Mouse (Mus musculus): ENCODE results near the gene Naglu. TPM values are rescaled to one million over a fixed set of nuclear protein-coding genes. Genes with fewer than 3 reads are reported as not detected.

The Naglu gene
- polyA plus RNA-seq, 1 experiment from 2014 or later = 11.1 TPM

- Histone ChIP-seq H3K4me3 (no peak overlapping the region), H3K4me1 (no peaks in the 10 kb centered on the region), H3K27ac (replicated peaks) (peak overlapping the region; percentile 40; the same call in 1 of the 2 replicates), H3K9me3 (no peaks in the 10 kb centered on the region), H3K9ac (replicated peaks) (no peak overlapping the region), H3K27me3 (no peaks in the 10 kb centered on the region), H3K4me2 (replicated peaks) (no peak overlapping the region), H3K36me3 (peaks cover 79% of the 10 kb centered on the region)
- no peak for ATAC-seq (ENCODE audit: low FRiP score, low read depth)
- 75% methylated on average over 8 of the region's 8 CpGs for WGBS
Measured at GRCm38 (mm10) chr11:101060126-101060525, 9.7 kb upstream of the Naglu start.

- Histone ChIP-seq H3K4me1 (no peaks in the 10 kb centered on the region), H3K36me3 (peaks cover 72% of the 10 kb centered on the region), H3K9ac (replicated peaks) (no peak overlapping the region), H3K27ac (replicated peaks) (no peak overlapping the region), H3K9me3 (no peaks in the 10 kb centered on the region), H3K27me3 (no peaks in the 10 kb centered on the region), H3K4me2 (replicated peaks) (no peak overlapping the region), H3K4me3 (no peak overlapping the region)
- WGBS = 90% methylated on average over 5 of the region's 5 CpGs
- no peak for ATAC-seq (ENCODE audit: low FRiP score, low read depth)
Measured at GRCm38 (mm10) chr11:101061049-101061448, 8.8 kb upstream of the Naglu start.

GRCm38 (mm10) chr11:101062165-101062884, 7.5 kb upstream of the Naglu start:
- Histone ChIP-seq H3K27me3 (no peaks in the 10 kb centered on the region), H3K9me3 (no peaks in the 10 kb centered on the region), H3K4me3 (no peak overlapping the region), H3K36me3 (peaks cover 61% of the 10 kb centered on the region), H3K4me1 (peaks cover 5% of the 10 kb centered on the region; the same call in 1 of the 2 replicates), H3K4me2 (replicated peaks) (no peak overlapping the region), H3K27ac (replicated peaks) (no peak overlapping the region), H3K9ac (replicated peaks) (no peak overlapping the region)
- WGBS = 80% methylated on average over 12 of the region's 12 CpGs
- no peak for ATAC-seq (ENCODE audit: low FRiP score, low read depth)

GRCm38 (mm10) chr11:101062971-101063675, 6.7 kb upstream of the Naglu start:
- H3K27me3 ChIP-seq = peaks cover 6% of the 10 kb centered on the region
- peak overlapping the region; percentile 58 for H3K27ac ChIP-seq (replicated peaks)
- no peak overlapping the region for H3K4me3 ChIP-seq
- WGBS = 79% methylated on average over 14 of the region's 14 CpGs
- H3K9ac ChIP-seq (replicated peaks) = no peak overlapping the region
- H3K36me3 ChIP-seq = peaks cover 61% of the 10 kb centered on the region
- H3K4me1 ChIP-seq = peaks cover 5% of the 10 kb centered on the region; the same call in 1 of the 2 replicates
- no peaks in the 10 kb centered on the region for H3K9me3 ChIP-seq
- ATAC-seq (ENCODE audit: low FRiP score, low read depth) = no peak
- H3K4me2 ChIP-seq (replicated peaks) = no peak overlapping the region

- ATAC-seq (ENCODE audit: low FRiP score, low read depth) = no peak
- peaks cover 55% of the 10 kb centered on the region for H3K36me3 ChIP-seq
- H3K4me1 ChIP-seq = peaks cover 5% of the 10 kb centered on the region; the same call in 1 of the 2 replicates
- peak overlapping the region; percentile 58 for H3K27ac ChIP-seq (replicated peaks)
- WGBS = 69% methylated on average over 12 of the region's 12 CpGs
- H3K4me2 ChIP-seq (replicated peaks) = no peak overlapping the region
- H3K27me3 ChIP-seq = peaks cover 8% of the 10 kb centered on the region
- H3K9me3 ChIP-seq = no peaks in the 10 kb centered on the region
- H3K9ac ChIP-seq (replicated peaks) = no peak overlapping the region
- no peak overlapping the region for H3K4me3 ChIP-seq
Measured at GRCm38 (mm10) chr11:101063676-101064327, 6.0 kb upstream of the Naglu start.

- ATAC-seq (ENCODE audit: low FRiP score, low read depth) = no peak
- peaks cover 48% of the 10 kb centered on the region for H3K36me3 ChIP-seq
- 88% methylated on average over 4 of the region's 4 CpGs for WGBS
Measured at GRCm38 (mm10) chr11:101064462-101064861, 5.3 kb upstream of the Naglu start.

GRCm38 (mm10) chr11:101065002-101065401, 4.8 kb upstream of the Naglu start:
- Histone ChIP-seq H3K9ac (replicated peaks) (no peak overlapping the region), H3K4me2 (replicated peaks) (no peak overlapping the region), H3K4me3 (no peak overlapping the region), H3K27me3 (peaks cover 8% of the 10 kb centered on the region), H3K27ac (replicated peaks) (no peak overlapping the region), H3K4me1 (peaks cover 8% of the 10 kb centered on the region), H3K36me3 (peaks cover 43% of the 10 kb centered on the region), H3K9me3 (no peaks in the 10 kb centered on the region)
- WGBS = 92% methylated on average over 9 of the region's 9 CpGs
- no peak for ATAC-seq (ENCODE audit: low FRiP score, low read depth)

More at GRCm38 (mm10) chr11:101064462-101064861, 5.3 kb upstream of the Naglu start:
- no peaks in the 10 kb centered on the region for H3K9me3 ChIP-seq
- H3K4me3 ChIP-seq = no peak overlapping the region
- no peak overlapping the region for H3K4me2 ChIP-seq (replicated peaks)
- peaks cover 7% of the 10 kb centered on the region for H3K4me1 ChIP-seq
- 0 out of 2 replicates have a peak overlapping the region, but pooled peaks have one; percentile 58 for H3K27ac ChIP-seq (replicated peaks)
- H3K27me3 ChIP-seq = peaks cover 8% of the 10 kb centered on the region
- no peak overlapping the region for H3K9ac ChIP-seq (replicated peaks)

GRCm38 (mm10) chr11:101066549-101067412, 3.0 kb upstream of the Naglu start:
- H3K4me1 ChIP-seq = peaks cover 18% of the 10 kb centered on the region
- H3K9ac ChIP-seq (replicated peaks) = no peak overlapping the region; the same call in 1 of the 2 replicates
- H3K27ac ChIP-seq (replicated peaks) = 0 out of 2 replicates have a peak overlapping the region, but pooled peaks have one; percentile 22
- 0 out of 2 replicates have a peak, but pooled peaks have one; percentile 41 for ATAC-seq (ENCODE audit: low FRiP score, low read depth)
- peaks cover 25% of the 10 kb centered on the region for H3K36me3 ChIP-seq
- WGBS = 14% methylated on average over 18 of the region's 18 CpGs
- H3K4me2 ChIP-seq (replicated peaks) = peak overlapping the region; percentile 60
- no peaks in the 10 kb centered on the region for H3K9me3 ChIP-seq
- peaks cover 20% of the 10 kb centered on the region for H3K27me3 ChIP-seq
- peak overlapping the region; percentile 35 for H3K4me3 ChIP-seq

GRCm38 (mm10) chr11:101070189-101070527, 346 bp downstream of the Naglu start:
- peak overlapping the region; percentile 85 for H3K4me3 ChIP-seq
- peaks cover 18% of the 10 kb centered on the region for H3K4me1 ChIP-seq
- peaks cover 28% of the 10 kb centered on the region for H3K27me3 ChIP-seq
- no peaks in the 10 kb centered on the region for H3K9me3 ChIP-seq
- ATAC-seq (ENCODE audit: low FRiP score, low read depth) = peak; percentile 65
- WGBS = under 1% methylated on average over 36 of the region's 36 CpGs
- H3K4me2 ChIP-seq (replicated peaks) = peak overlapping the region; percentile 99
- H3K36me3 ChIP-seq = no peaks in the 10 kb centered on the region
- peak overlapping the region; percentile 80 for H3K9ac ChIP-seq (replicated peaks)
- H3K27ac ChIP-seq (replicated peaks) = 0 out of 2 replicates have a peak overlapping the region, but pooled peaks have one; percentile 20

- peaks cover 28% of the 10 kb centered on the region for H3K27me3 ChIP-seq
- H3K4me1 ChIP-seq = peaks cover 18% of the 10 kb centered on the region
- H3K4me2 ChIP-seq (replicated peaks) = peak overlapping the region; percentile 99
- no peaks in the 10 kb centered on the region for H3K36me3 ChIP-seq
- peak overlapping the region; percentile 80; the same call in 1 of the 2 replicates for H3K9ac ChIP-seq (replicated peaks)
- no peak for ATAC-seq (ENCODE audit: low FRiP score, low read depth)
- peak overlapping the region; percentile 85; the same call in 1 of the 2 replicates for H3K4me3 ChIP-seq
- WGBS = 77% methylated on average over 6 of the region's 6 CpGs
- no peaks in the 10 kb centered on the region for H3K9me3 ChIP-seq
- H3K27ac ChIP-seq (replicated peaks) = no peak overlapping the region
Measured at GRCm38 (mm10) chr11:101070987-101071386, 1.2 kb downstream of the Naglu start.

- Histone ChIP-seq H3K4me2 (replicated peaks) (no peak overlapping the region), H3K9me3 (no peaks in the 10 kb centered on the region), H3K4me1 (peaks cover 17% of the 10 kb centered on the region), H3K9ac (replicated peaks) (no peak overlapping the region), H3K36me3 (peaks cover 4% of the 10 kb centered on the region; the same call in 1 of the 2 replicates), H3K27me3 (peaks cover 37% of the 10 kb centered on the region), H3K27ac (replicated peaks) (no peak overlapping the region), H3K4me3 (no peak overlapping the region)
- WGBS = 73% methylated on average over 14 of the region's 14 CpGs
- no peak for ATAC-seq (ENCODE audit: low FRiP score, low read depth)
Measured at GRCm38 (mm10) chr11:101071810-101072428, 2.1 kb downstream of the Naglu start.

All from midbrain, embryonic 12.5 days (tissue).